Mouse (Mus musculus): Measurements from ENCODE around the gene Olfr987.
"Not testable (repeated sequence)": the region's sequence is repeated elsewhere in the genome, so short reads cannot be mapped to it uniquely, and the experiment has no call there.

The Olfr987 gene

DNA sequence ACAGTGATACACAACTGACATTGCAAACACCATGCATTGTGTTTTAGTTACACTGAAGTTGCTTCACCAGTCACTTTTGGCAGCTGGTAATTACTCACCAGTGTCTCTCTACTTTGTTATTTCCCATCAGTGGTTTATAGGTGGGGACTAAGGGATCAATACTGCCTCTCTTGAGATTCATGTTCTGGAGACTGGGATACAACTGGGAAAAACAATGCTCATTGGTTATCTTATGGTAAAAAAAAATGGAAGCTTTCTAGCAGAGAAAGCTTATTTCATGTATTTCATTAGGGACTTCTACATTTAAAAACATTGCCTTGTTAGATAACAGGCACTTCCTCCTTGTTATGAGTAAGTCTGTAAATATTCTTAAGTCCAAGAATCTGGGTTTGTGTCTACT is at the start of gene Olfr987:
Gene Olfr987, minus strand, starts transcription at position 101 of the 400 bp plus-strand sequence.
- DNase-seq (ENCODE audit: low spot score): not testable (repeated sequence)

DNA sequence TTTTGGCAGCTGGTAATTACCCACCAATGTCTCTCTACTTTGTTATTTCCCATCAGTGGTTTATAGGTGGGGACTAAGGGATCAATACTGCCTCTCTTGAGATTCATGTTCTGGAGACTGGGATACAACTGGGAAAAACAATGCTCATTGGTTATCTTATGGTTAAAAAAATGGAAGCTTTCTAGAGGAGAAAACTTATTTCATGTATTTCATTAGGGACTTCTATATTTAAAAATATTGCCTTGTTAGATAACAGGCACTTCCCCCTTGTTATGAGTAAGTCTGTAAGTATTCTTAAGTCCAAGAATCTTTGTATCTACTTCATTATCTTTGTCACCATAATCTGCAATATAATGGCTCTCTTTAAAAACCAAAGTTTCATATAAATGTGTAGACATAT is 24.0 kb upstream of the Olfr987 start, which contains the start of gene Olfr988:
Gene Olfr988, minus strand, starts transcription at position 101 of the 400 bp plus-strand sequence.
- DNase-seq (ENCODE audit: low spot score): not testable (repeated sequence)

DNA sequence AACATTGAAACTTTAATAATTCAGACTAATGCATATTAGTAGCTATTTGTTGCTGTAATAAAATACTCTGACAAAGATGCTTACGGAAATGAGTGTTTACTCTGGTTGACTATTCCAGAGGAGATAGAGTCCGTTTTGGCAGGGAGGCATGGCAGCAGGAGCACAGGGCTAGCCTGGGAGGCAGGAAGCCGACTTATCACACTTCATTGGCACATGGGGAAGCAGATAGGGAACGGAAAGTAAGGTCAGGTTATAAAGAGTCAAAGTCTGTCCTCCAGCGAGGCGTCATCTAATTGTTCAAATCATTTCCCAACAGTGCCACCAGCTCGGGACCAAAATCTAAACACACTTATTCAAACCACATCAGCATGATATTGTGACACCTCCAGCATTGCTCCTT is 857 bp upstream of the Olfr987 start:
- DNase-seq (ENCODE audit: low spot score): no peak

DNA sequence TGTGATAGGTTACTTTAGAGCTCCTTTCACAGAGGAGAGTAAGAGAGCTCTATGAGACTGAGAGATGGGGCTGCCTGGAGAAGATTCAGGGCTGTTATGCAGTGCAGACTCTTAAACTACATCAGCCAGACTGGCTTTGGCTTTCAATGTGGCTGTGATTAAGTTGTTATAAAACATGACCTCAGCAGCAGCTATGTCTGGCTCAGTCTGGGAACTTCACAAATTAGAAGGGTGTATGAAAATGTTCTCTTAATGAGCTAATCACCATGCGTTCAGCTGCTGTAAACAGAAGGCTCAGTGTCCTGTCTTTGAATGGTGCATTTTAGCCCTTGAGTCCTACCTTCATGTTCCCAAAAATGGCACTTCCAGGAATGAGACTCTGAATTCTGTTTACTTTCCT is 20.0 kb downstream of the Olfr987 start:
- DNase-seq (ENCODE audit: low spot score): no peak

DNA sequence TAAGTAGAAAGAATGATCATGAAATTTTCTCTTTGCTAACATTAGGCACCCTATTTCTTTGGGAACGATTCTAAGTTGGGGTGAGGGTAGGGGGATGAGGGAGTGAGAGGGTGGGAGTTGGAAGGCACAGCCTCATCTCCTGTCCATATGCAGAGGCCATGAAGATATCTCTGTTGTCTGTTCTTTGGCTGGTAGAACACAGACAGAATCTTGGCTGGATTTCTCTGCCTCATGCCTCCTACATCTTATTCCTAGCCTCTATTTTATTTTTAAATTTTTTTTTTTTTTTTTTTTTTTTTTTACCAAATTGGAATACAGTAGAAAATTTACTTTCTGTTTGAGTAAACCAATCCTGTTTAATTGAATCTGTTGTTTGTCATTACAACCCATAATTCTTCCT is 53.7 kb downstream of the Olfr987 start:
- no peak for DNase-seq (ENCODE audit: low spot score)

DNA sequence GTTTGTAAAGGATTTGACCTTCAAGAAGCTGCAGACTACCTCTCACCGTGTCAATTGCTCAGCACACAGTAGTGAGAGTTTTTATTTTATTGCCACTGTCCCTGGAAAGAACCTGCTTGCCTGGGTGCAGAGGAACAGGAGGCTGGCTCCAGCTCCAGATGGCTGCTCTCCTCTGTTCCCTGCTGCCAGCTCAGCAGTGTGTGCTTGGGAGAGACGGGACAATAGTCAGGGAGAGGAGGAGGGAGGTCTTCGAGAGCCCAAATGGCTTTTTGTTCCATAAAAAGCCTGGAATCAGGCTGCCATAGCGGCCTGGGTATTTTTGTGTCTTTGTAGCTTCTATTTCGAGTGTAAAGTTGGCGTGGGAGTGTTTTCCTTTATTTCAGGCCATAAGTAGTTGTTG is 54.5 kb downstream of the Olfr987 start:
- DNase-seq (ENCODE audit: low spot score): no peak

DNA sequence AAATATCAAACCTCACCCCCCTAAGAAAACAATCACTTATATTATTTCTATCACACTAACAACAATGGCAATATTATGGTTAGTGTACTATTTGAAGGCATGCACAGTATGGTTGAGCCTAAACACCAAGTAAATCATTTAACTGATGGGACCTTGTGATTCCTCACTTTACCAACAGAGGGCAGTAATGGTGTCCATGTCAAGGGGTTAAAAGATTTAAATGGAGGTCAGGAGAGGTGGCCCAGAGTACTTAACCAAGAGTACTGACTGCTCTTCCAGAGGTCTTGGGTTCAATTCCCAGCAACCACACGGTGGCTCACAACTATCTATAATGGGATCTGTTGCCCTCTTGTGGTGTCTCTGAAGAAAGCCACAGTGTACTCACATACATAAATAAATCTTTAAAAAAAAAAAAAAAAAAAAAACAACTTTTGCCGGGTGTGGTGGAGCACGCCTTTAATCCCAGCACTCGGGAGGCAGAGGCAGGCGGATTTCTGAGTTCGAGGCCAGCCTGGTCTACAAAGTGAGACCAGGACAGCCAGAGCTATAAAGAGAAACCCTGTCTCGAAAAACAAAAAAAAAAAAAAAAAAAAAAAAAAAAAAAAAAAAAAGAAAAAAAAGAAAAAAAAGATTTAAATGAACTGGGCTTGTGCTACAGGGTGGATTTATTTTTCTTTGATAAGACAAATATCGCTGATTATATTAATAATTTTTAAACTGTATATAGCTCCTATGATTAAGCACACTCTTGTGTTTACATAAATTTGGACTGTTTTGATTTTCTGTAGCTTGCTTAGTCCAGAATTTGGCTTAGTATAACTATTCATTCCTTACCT is 55.3 kb downstream of the Olfr987 start:
- DNase-seq (ENCODE audit: low spot score): no peak

DNA sequence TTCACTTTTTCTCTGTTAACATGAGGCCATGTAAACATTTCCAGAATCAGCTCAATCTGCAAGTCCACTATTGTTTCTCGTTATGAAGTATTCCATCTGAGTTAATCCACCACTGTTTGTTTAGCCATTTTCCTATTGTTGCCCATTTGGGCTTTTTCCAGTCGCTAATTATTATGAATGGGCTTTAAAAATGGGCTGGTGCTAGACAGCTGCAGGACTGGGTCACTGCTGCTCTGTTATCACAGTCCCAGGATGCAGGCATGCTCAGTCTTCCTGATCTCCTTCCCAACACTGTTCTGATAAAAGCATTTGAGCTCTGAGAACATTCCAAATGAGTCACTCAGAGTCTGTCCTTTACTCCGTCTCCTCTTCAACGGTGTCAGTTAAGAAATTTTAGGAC is 58.1 kb downstream of the Olfr987 start:
- no peak for DNase-seq (ENCODE audit: low spot score)
